Mouse (Mus musculus) MEL (cell line): ENCODE data around the gene Gstp2.

Experiments
- CTCF ChIP-seq, 3 experiments: IDR thresholded peaks in 2 of 3; conservative IDR thresholded peaks in 1 of 3; 2 replicates each; pipeline ENCODE4 v1.5.1; 2011 to 2012; ENCODE audit warnings: low read length in 3 of 3, low read depth in 2 of 3, mild to moderate bottlenecking in 2 of 3, improper control_type of control experiment in 1 of 3, inconsistent platforms in 1 of 3, mixed read lengths in 1 of 3, moderate library complexity in 1 of 3; ENCODE audit not compliant: control insufficient read depth in 1 of 3, insufficient read depth in 1 of 3, poor library complexity in 1 of 3, severe bottlenecking in 1 of 3
- EP300 ChIP-seq, 2 experiments: IDR thresholded peaks; 2 replicates each; pipeline ENCODE4 v1.6.1; 2011; ENCODE audit warnings: improper control_type of control experiment in 2 of 2, low read length in 2 of 2, low read depth in 1 of 2, mild to moderate bottlenecking in 1 of 2
- GATA1 ChIP-seq: IDR thresholded peaks from 2 replicates; pipeline ENCODE4 v1.6.1; 2011; ENCODE audit warnings: low read depth, low read length, improper control_type of control experiment

GRCm38 (mm10) chr19:4005091-4005490 lies 40.7 kb downstream of the Gstp2 start:
- TF ChIP-seq CTCF (IDR thresholded peaks at IDR 0.05 in 2 of 3, conservative IDR thresholded peaks at IDR 0.05 in 1 of 3; ENCODE audit: control insufficient read depth in 1 of 3, insufficient read depth in 1 of 3, low read depth in 2 of 3, low read length in 3 of 3, poor library complexity in 1 of 3, severe bottlenecking in 1 of 3) (no peak), EP300 (IDR thresholded peaks at IDR 0.05; ENCODE audit: low read depth in 1 of 2, low read length in 2 of 2) (no peak), GATA1 (no peak)
